Mouse (Mus musculus): ENCODE measurements around the gene Relch. TPM values are rescaled to one million over a fixed set of nuclear protein-coding genes. Genes with fewer than 3 reads are reported as not detected.

Relch gene
- polyA plus RNA-seq, 2 experiments, result 22.9 to 24.3 TPM

DNA sequence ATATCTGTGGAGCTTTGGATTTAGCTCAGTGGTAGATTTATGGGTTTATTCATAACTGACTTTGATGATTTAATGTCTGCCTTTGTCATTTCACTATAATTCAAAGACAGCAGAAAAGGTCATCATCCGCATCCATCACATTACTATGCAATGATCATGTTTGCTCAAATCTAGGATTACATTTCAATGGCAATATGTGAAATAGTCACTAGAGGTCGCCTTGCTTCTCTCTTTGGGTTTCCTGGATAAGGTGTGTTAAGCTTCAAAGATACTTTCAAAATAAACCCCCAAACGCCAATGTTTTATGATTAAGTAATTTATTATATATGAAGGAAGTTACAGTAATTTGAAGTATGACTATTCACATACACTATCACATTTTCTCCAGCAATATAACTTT lies 3.6 kb upstream of the Relch start:
- H3K4me2 ChIP-seq (replicated peaks; ENCODE audit: low read depth, low read length, severe bottlenecking), result no peak overlapping the region
- peak; percentile 73 for DNase-seq (ENCODE audit: low spot score)
- no peak for ATAC-seq (ENCODE audit: low FRiP score, low read depth)
- TF ChIP-seq POLR2A (IDR thresholded peaks at IDR 0.05; ENCODE audit: borderline replicate concordance, extremely low read depth, insufficient read depth, insufficient read length), result no peak
- no peaks in the 10 kb centered on the region for H3K27me3 ChIP-seq (ENCODE audit: control insufficient read depth, insufficient read depth, low read length)
- no peak overlapping the region for H3K4me3 ChIP-seq (replicated peaks; ENCODE audit: low read length)
- H3K9me3 ChIP-seq (ENCODE audit: control insufficient read depth, low read length), result no peaks in the 10 kb centered on the region
- peaks cover 11% of the 10 kb centered on the region for H3K36me3 ChIP-seq (ENCODE audit: control insufficient read depth, insufficient read depth, low read length)
- peaks cover 10% of the 10 kb centered on the region for H3K4me1 ChIP-seq (ENCODE audit: control insufficient read depth, insufficient read depth, low read length)
- no peak overlapping the region for H3K9ac ChIP-seq (ENCODE audit: low read depth, low read length, severe bottlenecking)
- no peak overlapping the region for H3K27ac ChIP-seq (replicated peaks; ENCODE audit: low read depth, low read length)
- 22% methylated on average over 3 of the region's 3 CpGs for WGBS

DNA sequence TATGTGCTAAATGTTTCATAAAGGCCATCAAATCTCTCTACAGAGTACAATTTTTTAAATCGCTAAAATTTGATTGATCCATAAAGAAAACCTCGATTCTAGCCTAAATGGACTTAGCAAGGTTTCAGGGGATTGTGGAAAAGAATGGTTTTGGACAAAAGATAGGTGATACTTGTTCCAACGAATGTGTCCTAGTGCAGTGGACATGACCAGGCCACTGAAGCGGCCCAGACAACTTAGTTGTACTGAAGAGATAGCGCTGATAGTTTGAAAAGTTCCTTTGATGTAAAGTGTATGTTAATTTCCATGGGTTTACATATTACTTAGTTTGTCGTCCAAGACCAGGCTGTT lies 866 bp upstream of the Relch start:
- H3K27me3 ChIP-seq (ENCODE audit: control insufficient read depth, insufficient read depth, low read length), result no peaks in the 10 kb centered on the region

DNA sequence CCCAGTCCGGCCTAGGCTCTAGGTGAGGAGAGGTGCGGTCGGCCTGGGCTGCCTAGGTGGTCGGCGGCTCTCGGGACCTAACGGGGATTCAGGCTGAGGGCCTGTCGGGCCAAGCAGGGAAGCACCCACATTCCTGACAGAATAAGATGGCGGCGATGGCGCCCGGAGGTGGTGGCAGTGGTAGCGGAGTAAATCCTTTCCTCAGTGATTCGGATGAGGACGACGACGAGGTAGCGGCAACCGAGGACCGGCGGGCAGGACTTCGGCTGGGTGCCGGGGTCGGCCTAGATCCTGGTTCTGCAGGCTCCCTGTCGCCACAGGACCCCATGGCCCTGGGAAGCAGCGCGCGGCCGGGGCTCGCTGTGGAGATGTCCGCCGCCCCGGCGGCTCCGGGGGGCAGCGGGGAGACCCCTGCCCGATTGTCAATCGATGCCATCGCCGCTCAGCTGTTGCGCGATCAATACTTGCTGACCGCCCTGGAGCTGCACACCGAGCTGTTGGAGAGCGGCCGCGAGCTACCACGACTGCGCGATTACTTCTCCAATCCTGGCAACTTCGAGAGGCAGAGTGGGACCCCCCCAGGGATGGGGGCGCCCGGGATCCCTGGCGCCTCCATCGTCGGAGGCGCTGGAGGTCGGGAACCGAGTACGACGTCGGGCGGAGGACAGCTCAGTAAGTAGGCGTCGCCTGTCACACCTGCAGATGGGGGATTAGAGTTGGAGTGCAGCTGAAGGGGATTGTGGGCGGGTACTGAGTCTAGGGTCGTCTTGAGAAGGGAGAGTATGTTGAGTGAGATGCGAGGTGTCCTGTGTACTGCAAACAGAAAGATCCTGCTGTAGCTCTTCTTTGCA lies 526 bp downstream of the Relch start:
- WGBS, result 2% methylated on average over 68 of the region's 68 CpGs
- H3K4me1 ChIP-seq (ENCODE audit: control insufficient read depth, insufficient read depth, low read length), result peaks cover 11% of the 10 kb centered on the region
- no peaks in the 10 kb centered on the region for H3K9me3 ChIP-seq (ENCODE audit: control insufficient read depth, low read length)
- no peaks in the 10 kb centered on the region for H3K27me3 ChIP-seq (ENCODE audit: control insufficient read depth, insufficient read depth, low read length)
- peak overlapping the region; percentile 90 for H3K9ac ChIP-seq (ENCODE audit: low read depth, low read length, severe bottlenecking)
- no peaks in the 10 kb centered on the region for H3K36me3 ChIP-seq (ENCODE audit: control insufficient read depth, insufficient read depth, low read length)
- ATAC-seq (ENCODE audit: low FRiP score, low read depth) (peak; percentile 56), DNase-seq (ENCODE audit: low spot score) (no peak)
- TF ChIP-seq POLR2A (IDR thresholded peaks at IDR 0.05; ENCODE audit: borderline replicate concordance, extremely low read depth, insufficient read depth, insufficient read length), result no peak
- H3K4me3 ChIP-seq (replicated peaks; ENCODE audit: low read length), result peak overlapping the region; percentile 98
- peak overlapping the region; percentile 71 for H3K27ac ChIP-seq (replicated peaks; ENCODE audit: low read depth, low read length)
- H3K4me2 ChIP-seq (replicated peaks; ENCODE audit: low read depth, low read length, severe bottlenecking), result peak overlapping the region; percentile 80

More for the DNA sequence above, 866 bp upstream of the Relch start:
- ATAC-seq (ENCODE audit: low FRiP score, low read depth) (no peak), DNase-seq (ENCODE audit: low spot score) (no peak)
- H3K4me3 ChIP-seq (replicated peaks; ENCODE audit: low read length), result peak overlapping the region; percentile 98
- TF ChIP-seq POLR2A (IDR thresholded peaks at IDR 0.05; ENCODE audit: borderline replicate concordance, extremely low read depth, insufficient read depth, insufficient read length), result no peak
- WGBS, result 9% methylated on average over 6 of the region's 6 CpGs
- no peaks in the 10 kb centered on the region for H3K9me3 ChIP-seq (ENCODE audit: control insufficient read depth, low read length)
- H3K4me2 ChIP-seq (replicated peaks; ENCODE audit: low read depth, low read length, severe bottlenecking), result peak overlapping the region; percentile 58
- no peak overlapping the region for H3K27ac ChIP-seq (replicated peaks; ENCODE audit: low read depth, low read length)
- peaks cover 11% of the 10 kb centered on the region for H3K4me1 ChIP-seq (ENCODE audit: control insufficient read depth, insufficient read depth, low read length)
- peak overlapping the region; percentile 78 for H3K9ac ChIP-seq (ENCODE audit: low read depth, low read length, severe bottlenecking)
- no peaks in the 10 kb centered on the region for H3K36me3 ChIP-seq (ENCODE audit: control insufficient read depth, insufficient read depth, low read length)

DNA sequence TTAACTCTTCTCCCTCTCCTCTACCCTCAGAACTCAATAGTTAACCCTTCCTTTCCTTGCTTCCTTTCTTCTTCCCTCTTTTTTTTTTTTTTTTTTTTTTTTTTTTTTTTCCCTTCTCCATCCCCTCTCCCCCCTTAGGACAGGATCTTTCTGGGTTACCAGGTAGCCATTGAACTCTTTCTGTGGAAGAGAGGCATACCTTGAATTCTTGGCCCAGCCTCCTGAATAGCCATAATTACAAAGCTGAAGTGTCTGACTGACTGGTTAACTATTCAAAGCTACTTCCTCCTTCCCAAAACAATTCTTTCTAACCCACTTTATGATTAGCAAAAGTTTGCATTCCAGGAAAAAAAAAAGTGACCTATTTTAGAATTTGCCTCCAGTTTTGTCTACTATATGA lies 6.0 kb downstream of the Relch start:
- Histone ChIP-seq H3K9ac (ENCODE audit: low read depth, low read length, severe bottlenecking) (no peak overlapping the region), H3K4me3 (replicated peaks; ENCODE audit: low read length) (no peak overlapping the region), H3K36me3 (ENCODE audit: control insufficient read depth, insufficient read depth, low read length) (no peaks in the 10 kb centered on the region), H3K9me3 (ENCODE audit: control insufficient read depth, low read length) (no peaks in the 10 kb centered on the region), H3K27me3 (ENCODE audit: control insufficient read depth, insufficient read depth, low read length) (no peaks in the 10 kb centered on the region), H3K4me2 (replicated peaks; ENCODE audit: low read depth, low read length, severe bottlenecking) (no peak overlapping the region), H3K27ac (replicated peaks; ENCODE audit: low read depth, low read length) (no peak overlapping the region), H3K4me1 (ENCODE audit: control insufficient read depth, insufficient read depth, low read length) (peaks cover 3% of the 10 kb centered on the region)
- DNase-seq (ENCODE audit: low spot score), result no peak
- no peak for TF ChIP-seq POLR2A (IDR thresholded peaks at IDR 0.05; ENCODE audit: borderline replicate concordance, extremely low read depth, insufficient read depth, insufficient read length)
- no peak for ATAC-seq (ENCODE audit: low FRiP score, low read depth)

DNA sequence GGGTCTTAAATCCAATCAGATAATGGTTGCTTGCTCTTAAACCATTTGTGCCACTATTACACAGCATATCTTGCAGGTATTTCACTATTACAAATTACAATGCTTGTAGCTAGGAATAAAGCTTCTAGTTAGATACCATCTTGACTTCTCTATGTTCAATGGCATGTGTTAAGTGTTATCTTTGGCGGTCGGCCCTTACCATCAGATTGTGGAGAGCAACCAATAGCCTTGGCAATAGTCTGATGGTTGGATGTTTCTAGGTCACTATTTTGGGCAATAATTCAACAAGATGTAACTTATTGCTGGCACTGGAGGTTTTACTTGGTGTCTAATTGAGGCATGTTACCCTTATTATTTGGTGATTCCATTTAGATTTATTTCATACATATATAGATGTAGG lies 11.1 kb downstream of the Relch start:
- no peak overlapping the region for H3K27ac ChIP-seq (replicated peaks; ENCODE audit: low read depth, low read length)
- H3K4me2 ChIP-seq (replicated peaks; ENCODE audit: low read depth, low read length, severe bottlenecking), result no peak overlapping the region
- WGBS, result 96% methylated on average over 2 of the region's 2 CpGs
- DNase-seq (ENCODE audit: low spot score), result no peak
- H3K27me3 ChIP-seq (ENCODE audit: control insufficient read depth, insufficient read depth, low read length), result no peaks in the 10 kb centered on the region
- no peak for ATAC-seq (ENCODE audit: low FRiP score, low read depth)
- 0 out of 2 replicates have a peak, but pooled peaks cover 5% of the 10 kb centered on the region for H3K36me3 ChIP-seq (ENCODE audit: control insufficient read depth, insufficient read depth, low read length)
- H3K4me3 ChIP-seq (replicated peaks; ENCODE audit: low read length), result no peak overlapping the region
- no peaks in the 10 kb centered on the region for H3K4me1 ChIP-seq (ENCODE audit: control insufficient read depth, insufficient read depth, low read length)
- TF ChIP-seq POLR2A (IDR thresholded peaks at IDR 0.05; ENCODE audit: borderline replicate concordance, extremely low read depth, insufficient read depth, insufficient read length), result no peak
- no peaks in the 10 kb centered on the region for H3K9me3 ChIP-seq (ENCODE audit: control insufficient read depth, low read length)
- no peak overlapping the region for H3K9ac ChIP-seq (ENCODE audit: low read depth, low read length, severe bottlenecking)

Measured in limb, embryonic 14.5 days (tissue).